Mouse (Mus musculus): Measurements from ENCODE around the gene Kirrel3. TPM values are rescaled to one million over a fixed set of nuclear protein-coding genes. Genes with fewer than 3 reads are reported as not detected.

Gene Kirrel3
- total RNA-seq, 2 experiments from 2014 or later, result 48.3 to 53.3 TPM

DNA sequence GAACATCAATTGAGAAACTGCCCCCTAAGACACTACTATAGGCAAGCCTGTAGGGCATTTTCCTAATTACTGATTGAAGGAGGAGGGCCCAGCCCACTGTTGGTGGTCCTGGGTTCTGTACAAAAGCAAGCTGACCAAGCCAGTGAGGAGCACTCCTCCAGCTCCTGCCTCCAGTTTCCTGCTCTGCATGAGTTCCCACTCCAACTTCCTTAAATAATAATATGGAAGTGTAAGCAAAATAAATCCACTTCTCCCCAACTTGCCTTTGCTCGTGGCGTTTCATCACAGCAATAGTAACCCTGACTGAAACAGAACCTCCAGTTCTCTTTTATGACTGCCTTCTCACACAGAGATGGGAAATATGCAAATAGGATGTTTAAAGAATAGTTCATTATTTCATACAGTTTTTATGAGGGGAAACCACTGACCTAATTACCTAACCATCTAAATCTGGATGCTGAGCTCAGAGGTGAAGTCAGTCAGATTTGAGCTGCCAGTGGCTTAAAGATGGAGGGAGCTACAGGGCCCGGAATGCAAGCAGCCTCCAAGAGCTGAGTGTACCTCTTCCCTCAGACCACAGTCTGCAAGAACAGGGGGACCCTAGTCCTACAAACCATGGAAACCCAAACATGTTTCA, 564.3 kb downstream of the Kirrel3 start:
- DNase-seq (ENCODE audit: low spot score in 2 of 2), result no peak

DNA sequence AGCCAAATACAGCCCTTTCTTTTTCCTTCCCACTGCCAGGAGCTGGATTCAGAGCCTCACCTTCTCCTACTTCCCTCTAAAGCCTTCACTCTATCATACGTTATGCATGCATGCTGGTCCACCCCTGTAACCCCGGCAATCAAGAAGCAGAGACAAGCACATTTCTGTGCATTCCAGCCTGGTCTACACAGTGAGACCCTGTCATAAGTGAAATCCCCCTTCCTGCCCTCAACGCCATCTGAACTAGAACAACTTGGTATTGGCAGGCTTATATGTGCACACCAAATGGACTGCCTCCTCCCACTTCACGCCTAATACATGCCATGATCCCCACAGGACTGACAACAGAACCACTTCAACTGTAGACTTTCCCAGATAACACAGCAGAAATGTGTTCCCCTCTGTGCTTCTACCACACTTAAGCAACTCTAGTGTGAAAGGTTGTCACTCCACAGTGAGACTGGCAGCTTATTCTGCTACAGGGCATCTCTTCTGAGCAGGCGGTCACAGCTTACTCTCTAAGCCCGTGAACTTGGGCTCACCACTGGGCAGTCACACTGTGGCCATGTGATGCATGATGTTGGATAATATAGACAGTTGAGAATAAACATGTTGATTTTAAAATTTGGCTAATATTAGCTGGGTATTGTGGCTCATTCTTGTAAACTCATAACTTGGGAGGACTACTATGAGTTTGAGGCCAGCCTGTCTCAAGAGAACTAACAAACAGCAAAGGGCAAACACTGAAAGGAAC, 565.2 kb downstream of the Kirrel3 start:
- no peak for DNase-seq (ENCODE audit: low spot score in 2 of 2)

DNA sequence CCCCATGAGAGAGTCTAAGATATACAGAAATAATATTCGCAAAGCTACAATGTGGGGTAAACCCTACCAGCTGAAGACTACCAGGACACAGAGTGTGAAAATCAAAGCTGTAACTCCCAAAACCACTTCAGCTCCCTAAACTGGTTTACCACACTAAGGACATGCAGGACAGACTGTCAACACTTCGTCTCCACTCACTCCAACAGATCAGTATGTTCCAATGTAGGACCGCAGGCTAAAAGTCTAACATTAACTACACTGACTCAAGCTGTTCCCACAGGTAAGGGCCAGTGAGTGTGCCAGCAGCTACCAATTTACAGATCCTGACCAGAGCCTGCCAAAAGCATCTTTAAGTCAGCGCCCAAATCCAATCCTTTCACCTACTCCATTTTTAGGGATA, 566.0 kb downstream of the Kirrel3 start:
- no peak for DNase-seq (ENCODE audit: low spot score in 2 of 2)

DNA sequence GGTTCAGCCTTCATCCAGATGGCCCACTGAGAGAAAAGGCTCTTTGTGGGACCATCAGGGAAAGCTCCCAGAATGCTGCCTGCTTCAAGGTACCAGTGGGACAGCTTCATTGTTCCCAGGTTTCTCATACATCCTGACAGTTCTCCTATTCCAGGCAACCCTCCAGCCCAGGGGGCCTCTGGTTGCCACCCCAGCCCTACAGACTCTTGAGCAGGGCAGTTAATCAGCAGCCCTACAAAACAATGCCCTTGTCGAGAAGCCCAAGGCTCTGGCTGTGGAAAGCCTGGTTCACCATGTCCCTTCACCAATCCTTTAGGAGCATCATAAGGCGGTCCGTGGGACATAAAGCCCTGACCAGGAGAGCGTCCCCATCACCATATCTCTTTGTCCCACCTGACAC, 567.0 kb downstream of the Kirrel3 start:
- no peak for DNase-seq (ENCODE audit: low spot score in 2 of 2)

DNA sequence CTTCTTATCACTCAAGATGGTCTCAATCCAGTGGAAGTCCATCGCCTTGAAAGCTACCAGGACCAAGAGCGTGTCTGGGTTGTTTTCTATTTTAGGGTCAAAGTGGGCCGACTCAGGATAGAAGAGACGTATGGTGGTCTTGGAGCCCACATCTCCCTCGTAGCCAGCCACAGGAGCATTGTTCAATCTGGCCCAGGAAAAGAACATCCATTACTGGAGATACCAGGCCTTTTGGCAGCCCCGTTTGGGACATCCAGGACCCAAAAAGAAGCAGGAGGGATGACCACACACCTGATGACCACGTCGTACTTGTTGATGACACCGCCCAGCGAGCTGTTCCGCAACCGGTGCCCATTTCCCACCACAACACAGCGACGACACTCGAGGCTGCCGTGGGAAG, 567.4 kb downstream of the Kirrel3 start:
- no peak for DNase-seq (ENCODE audit: low spot score in 2 of 2)

DNA sequence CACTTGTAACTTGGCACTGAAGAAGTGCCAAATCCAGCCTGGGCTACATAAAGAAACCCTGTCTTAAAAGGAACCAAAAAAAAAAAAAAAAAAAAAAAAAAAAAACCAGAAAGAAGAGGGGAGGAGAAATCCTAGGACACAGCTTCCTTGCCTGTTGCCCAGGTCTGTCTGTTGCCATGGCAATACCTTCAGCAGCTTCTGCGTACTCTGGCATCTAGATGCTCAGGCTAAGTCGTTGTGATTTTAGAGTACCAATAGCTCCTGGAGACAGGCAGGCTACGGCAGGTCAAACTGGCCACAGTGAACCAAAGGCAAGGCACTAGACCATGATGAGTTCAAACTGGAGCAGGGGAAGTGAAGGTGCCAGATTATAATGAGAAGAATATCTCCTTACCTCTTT, 568.0 kb downstream of the Kirrel3 start:
- DNase-seq (ENCODE audit: low spot score in 2 of 2), result no peak

DNA sequence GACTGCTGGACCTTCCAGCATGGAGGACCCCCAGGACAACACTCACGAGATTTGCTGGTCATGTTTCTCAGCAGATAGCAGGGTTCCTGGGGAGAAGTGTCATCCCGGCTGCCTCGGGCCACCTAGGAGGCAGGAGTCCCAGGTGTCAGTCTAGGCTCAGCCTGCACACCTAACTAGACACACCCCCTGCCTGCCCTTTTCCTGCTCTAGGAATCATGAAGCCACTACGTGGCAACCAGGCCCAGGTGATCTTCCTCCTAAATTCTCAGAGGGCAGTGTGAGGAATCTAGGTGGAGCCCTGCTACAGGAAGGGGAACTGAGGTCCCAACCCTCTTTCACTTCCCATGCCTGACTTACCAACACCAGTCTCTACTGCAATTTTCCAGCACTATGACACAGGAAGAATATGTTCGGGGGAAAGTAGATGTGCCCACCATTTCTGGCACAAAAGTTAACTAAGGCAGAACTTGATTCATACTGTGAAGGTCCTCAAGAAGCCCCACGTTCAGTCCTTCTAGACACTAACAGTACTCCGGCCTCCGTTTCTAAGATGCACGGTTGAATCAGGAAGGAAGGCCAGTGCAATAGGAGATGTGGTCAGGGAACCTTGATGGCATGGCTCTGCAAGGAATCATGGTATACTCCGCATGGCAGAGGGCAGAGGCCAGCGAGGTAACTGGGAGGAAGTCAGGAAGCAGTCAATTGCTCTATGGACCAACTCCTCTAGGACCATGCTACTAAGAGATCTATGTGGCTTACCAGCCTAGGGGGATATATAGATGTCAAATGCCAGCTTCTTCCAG, 570.0 kb downstream of the Kirrel3 start:
- DNase-seq (ENCODE audit: low spot score in 2 of 2), result peak in 1 of 2 experiments; percentile 0

DNA sequence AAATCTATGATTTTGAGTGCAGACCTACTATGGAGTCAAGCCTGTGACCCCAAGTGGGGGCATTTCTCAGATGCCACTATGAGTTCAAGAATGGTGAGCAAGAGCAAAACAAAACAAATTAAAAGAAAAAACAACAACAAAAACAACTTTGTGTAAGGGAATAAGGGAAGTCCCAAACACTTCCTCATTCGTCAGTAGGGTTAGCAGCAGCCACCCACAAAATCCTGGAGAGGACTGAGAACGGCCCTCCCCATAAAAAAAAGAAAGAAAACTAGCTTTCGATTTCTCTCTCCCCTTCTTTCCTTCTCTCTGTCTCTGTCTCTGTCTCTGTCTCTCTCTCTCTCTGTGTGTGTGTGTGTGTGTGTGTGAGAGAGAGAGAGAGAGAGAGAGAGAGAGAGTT, 570.9 kb downstream of the Kirrel3 start:
- DNase-seq (ENCODE audit: low spot score in 2 of 2), result no peak

DNA sequence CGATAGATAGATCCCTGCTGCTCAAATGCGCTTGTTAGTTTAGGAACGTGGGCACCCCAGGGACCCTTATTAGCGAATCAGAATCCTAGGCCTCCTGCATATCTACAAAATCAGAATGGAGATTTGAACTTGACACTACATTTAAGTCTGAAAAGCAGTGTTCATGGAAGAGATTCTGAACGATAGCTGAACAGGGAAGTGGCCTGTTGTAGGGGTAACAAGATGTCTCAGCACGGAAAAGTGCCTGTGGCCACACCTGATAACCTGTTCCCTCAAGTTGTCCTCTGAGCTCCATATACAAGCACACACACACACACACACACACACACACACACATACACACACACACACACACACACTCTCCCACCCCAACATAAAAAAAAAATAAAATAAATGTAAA, 571.9 kb downstream of the Kirrel3 start:
- DNase-seq (ENCODE audit: low spot score in 2 of 2), result no peak

DNA sequence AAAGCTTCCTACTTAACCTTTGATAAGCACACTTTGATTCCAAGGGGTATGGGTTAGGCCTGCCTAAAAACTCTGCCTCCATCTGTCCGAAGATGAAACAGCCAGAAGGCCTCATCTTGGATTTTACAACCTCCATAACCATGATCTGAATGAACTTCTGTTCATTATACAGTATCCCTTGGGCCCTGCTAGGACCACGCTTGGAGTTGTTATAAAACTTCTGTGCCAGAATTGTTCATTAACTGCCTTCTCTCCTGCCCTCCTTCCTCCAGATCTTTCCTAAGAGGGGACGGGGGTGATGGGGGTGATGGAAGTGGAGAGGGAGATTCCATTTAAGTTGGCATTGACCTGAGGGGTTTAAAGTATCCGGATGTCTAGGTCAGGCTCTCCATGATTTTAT, 572.5 kb downstream of the Kirrel3 start:
- DNase-seq (ENCODE audit: low spot score in 2 of 2), result no peak

DNA sequence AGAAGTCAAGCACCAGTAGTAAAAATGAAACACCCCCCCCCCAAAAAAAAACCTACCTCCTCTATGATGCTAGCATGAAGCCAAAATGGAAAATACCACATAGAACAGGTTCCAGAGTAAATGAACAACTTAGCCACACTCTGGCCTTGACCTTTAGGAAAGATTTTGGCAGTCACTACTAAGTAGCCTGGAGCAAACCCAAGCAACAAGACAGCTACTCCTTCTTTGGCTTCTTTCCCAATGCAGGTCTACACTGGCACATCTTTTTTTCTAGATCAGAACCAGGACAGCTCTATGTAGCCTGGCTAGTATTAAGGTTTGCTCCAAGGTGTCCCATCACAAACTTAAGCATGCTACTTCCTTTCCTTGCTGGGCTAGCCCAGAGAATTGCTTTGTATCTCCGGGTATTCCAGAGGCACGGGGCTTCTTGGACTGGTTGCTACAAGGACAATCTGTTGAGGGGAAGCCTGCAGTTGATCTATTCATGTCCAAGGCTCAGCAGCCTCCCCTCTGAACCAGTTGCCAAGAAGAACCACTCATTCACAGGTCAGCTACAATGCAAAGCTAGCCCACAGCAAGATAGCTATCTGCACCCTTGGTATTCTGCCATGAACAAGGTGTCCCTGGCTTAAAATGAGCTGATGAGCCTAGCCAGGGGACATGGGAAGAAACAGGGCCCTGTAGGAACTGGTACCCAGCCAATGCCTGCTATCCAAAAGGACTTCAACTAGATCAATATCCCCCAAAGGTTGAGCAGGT, 573.1 kb downstream of the Kirrel3 start:
- no peak for DNase-seq (ENCODE audit: low spot score in 2 of 2)

DNA sequence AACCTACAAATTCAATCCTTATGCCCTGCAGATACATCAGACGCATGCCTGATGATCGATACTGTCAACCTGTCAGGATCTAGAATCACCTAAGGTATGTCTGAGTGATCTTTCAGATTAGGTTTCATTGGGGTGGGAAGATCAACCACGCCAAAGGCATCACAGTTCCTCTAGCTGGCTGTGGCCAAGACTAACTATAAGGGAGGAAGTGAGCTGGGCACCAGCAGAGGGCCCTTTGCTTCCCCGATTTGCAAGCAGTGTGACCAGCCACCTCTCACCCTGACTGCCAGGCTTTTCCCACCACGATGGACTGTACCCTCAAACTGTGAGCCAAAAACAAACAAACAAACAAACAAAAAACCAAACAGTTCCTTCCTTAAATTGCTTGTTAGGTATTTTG, 574.2 kb downstream of the Kirrel3 start:
- no peak for DNase-seq (ENCODE audit: low spot score in 2 of 2)

DNA sequence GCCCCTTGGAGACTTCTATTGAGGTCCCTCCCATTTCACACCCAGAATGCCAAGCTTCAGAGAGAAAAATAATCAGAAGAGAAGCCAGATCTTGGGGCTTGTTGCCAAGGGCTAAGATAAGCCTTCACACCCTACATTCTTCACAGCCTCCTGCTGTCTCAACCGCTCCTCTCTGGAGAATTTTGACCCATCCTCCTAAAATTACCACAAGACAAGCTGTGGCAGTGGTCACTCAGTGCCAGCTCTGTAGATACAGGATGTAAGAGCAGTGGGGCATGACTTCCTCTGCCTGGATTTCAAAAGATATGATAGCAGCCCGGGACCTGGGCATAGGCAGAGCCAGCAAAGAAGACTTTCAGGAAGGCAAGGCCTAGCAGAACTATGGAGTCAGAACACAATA, 575.8 kb downstream of the Kirrel3 start:
- no peak for DNase-seq (ENCODE audit: low spot score in 2 of 2)
